ENCODE assay signal across 8 mouse cellular contexts in genomic region chr15:83348747-83349146, GRCm38 (mm10). TPM values are rescaled to one million over a fixed set of nuclear protein-coding genes. Genes with fewer than 3 reads are reported as not detected.
DNase-seq lines count a peak whose midpoint lies in the region; ATAC-seq and TF ChIP-seq lines count a peak whose summit lies in the region.

No protein-coding gene starts in this region.

- peaks cover 11% of the 10 kb centered on the region for H3K4me1 ChIP-seq in testis, adult 2 months (ENCODE audit: control insufficient read depth, insufficient read depth, low read length)
- peaks cover 29 to 37% of the 10 kb centered on the region in 2 experiments for H3K4me1 ChIP-seq in liver, embryonic 14.5 days (replicated peaks; ENCODE audit: control insufficient read depth in 2 of 2, insufficient read depth in 2 of 2, low read length in 1 of 2)

- H3K27me3 ChIP-seq in testis, adult 2 months (ENCODE audit: control insufficient read depth, insufficient read depth, low read length): no peaks in the 10 kb centered on the region
- H3K27me3 ChIP-seq in liver, embryonic 14.5 days (ENCODE audit: control insufficient read depth, insufficient read depth, low read length): no peaks in the 10 kb centered on the region

- TF ChIP-seq CTCF in testis, adult 2 months (IDR thresholded peaks at IDR 0.05; ENCODE audit: control insufficient read depth, insufficient read depth, insufficient replicate concordance, low read depth, low read length): no peak
- TF ChIP-seq CTCF in liver, embryonic 14.5 days (IDR thresholded peaks at IDR 0.05; ENCODE audit: low read depth): no peak

- peak overlapping the region; percentile 91 for H3K4me3 ChIP-seq in testis, adult 2 months (ENCODE audit: control insufficient read depth, low read depth, low read length)
- peak overlapping the region; percentile 71 to 82; a peak in 3 of 4 replicates for H3K4me3 ChIP-seq in liver, embryonic 14.5 days (ENCODE audit: insufficient read depth in 1 of 2, low read depth in 2 of 2, low read length in 2 of 2)

- no peak overlapping the region; the same call in 1 of the 2 replicates for H3K27ac ChIP-seq in testis, adult 2 months (ENCODE audit: control insufficient read depth, insufficient read depth, low read depth, low read length)
- peak overlapping the region; percentile 15 for H3K27ac ChIP-seq in liver, embryonic 14.5 days

- H3K36me3 ChIP-seq in testis, adult 2 months (ENCODE audit: control insufficient read depth, insufficient read depth, low read length): peaks cover 2% of the 10 kb centered on the region
- no peaks in the 10 kb centered on the region; the same call in 1 of the 2 replicates for H3K36me3 ChIP-seq in liver, embryonic 14.5 days (replicated peaks; ENCODE audit: control insufficient read depth, insufficient read depth, low read depth)

- no peak for TF ChIP-seq EP300 in liver, embryonic 14.5 days (IDR thresholded peaks at IDR 0.05; ENCODE audit: low read depth)

- TF ChIP-seq POLR2A in testis, adult 2 months (IDR thresholded peaks at IDR 0.05; ENCODE audit: control insufficient read depth, low read depth, low read length): no peak

- DNase-seq in cerebellum, adult 11-12 months: peak; percentile 42
- DNase-seq in cerebellum, postnatal 4 days (ENCODE audit: low spot score in 2 of 2): no peak
- DNase-seq in testis, postnatal 14 days (ENCODE audit: low spot score): no peak
- no peak for DNase-seq in liver, embryonic 14.5 days (ENCODE audit: low read depth in 3 of 3, low spot score in 3 of 3)
- DNase-seq in adrenal gland, adult 18-20 months (ENCODE audit: low spot score in 2 of 2): no peak
- no peak for DNase-seq in adrenal gland, postnatal 10 days

- peak overlapping the region; percentile 88 for H3K4me2 ChIP-seq in liver, embryonic 14.5 days (ENCODE audit: low read depth)

- H3K9ac ChIP-seq in liver, embryonic 14.5 days (replicated peaks): peak overlapping the region; percentile 79

- H3K9me3 ChIP-seq in liver, embryonic 14.5 days (ENCODE audit: control insufficient read depth, low read length): no peaks in the 10 kb centered on the region

- ATAC-seq in liver, embryonic 14.5 days (ENCODE audit: insufficient read depth): no peak
- ATAC-seq in megakaryocyte progenitor cell, adult 5-6 weeks (replicated peaks; ENCODE audit: poor library complexity): no peak

- 52% methylated on average over 4 of the region's 4 CpGs for WGBS in liver, embryonic 14.5 days (ENCODE audit: insufficient replicate concordance)

RNA-seq across cellular contexts. Expression of gene Arfgap3, which starts 1.3 kb away (rescaled TPM):
- 139 and 142 TPM in 2 replicates for polyA plus RNA-seq in testis, adult 2 months (2012; rRNA removed)
- polyA plus RNA-seq in liver, embryonic 14.5 days (2012; rRNA removed): 10.1 and 10.9 TPM in 2 replicates
- 15.3 and 16.6 TPM in 2 replicates for polyA plus RNA-seq in liver, embryonic 14.5 days (2014; fragmentation: Nextera tagmentation; extraction: Ambion mirVana)
- 19.9 and 23.7 TPM in 2 replicates for total RNA-seq in megakaryocyte progenitor cell, adult 5-6 weeks (2015)
- 21.4 and 25.4 TPM in 2 replicates for total RNA-seq in megakaryocyte progenitor cell, adult 5-6 weeks (2017)
- 10 to 100 TPM; 22.1 to 24.5 TPM for total RNA-seq in adrenal gland, adult 18-20 months (2021)
- 10 to 100 TPM; 24.0 to 24.7 TPM for total RNA-seq in adrenal gland, postnatal 10 days (2021)
